Mouse (Mus musculus) neural tube, embryonic 14.5 days (tissue): ENCODE results near the gene Miga1. TPM values are rescaled to one million over a fixed set of nuclear protein-coding genes. Genes with fewer than 3 reads are reported as not detected.

Experiments used
- ATAC-seq: fragments of 200-750 bp; cut with Nextera tagmentation; 2 replicates; pipeline ENCODE4 v1.8.0; 2017; ENCODE audit warnings: low read depth, mild to moderate bottlenecking, moderate TSS enrichment, moderate library complexity
- H3K27ac ChIP-seq: fragments of 300-500 bp; sonication (generic); 2 replicates; pipeline ENCODE4 v1.5.1; 2014; ENCODE audit warnings: low read depth, mild to moderate bottlenecking, control low read depth, low read length, moderate library complexity, mixed read lengths
- H3K27me3 ChIP-seq: fragments of 300-500 bp; sonication (generic); 2 replicates; pipeline ENCODE4 v1.6.1; 2014; ENCODE audit warnings: low read length; ENCODE audit not compliant: control insufficient read depth, insufficient read depth
- H3K36me3 ChIP-seq: fragments of 300-500 bp; sonication (generic); 2 replicates; pipeline ENCODE4 v1.6.1; 2014; ENCODE audit warnings: low read length, mixed read lengths; ENCODE audit not compliant: control insufficient read depth, insufficient read depth
- H3K4me1 ChIP-seq: fragments of 300-500 bp; sonication (generic); 2 replicates; pipeline ENCODE4 v1.6.1; 2014; ENCODE audit warnings: low read length; ENCODE audit not compliant: control insufficient read depth, insufficient read depth
- H3K4me2 ChIP-seq: fragments of 300-500 bp; sonication (generic); 2 replicates; pipeline ENCODE4 v1.6.1; 2014; ENCODE audit warnings: mild to moderate bottlenecking, low read depth, low read length, control low read depth
- H3K4me3 ChIP-seq: fragments of 300-500 bp; sonication (generic); 2 replicates; pipeline ENCODE4 v1.5.1; 2014; ENCODE audit warnings: low read depth, low read length, control low read depth, mixed read lengths
- H3K9ac ChIP-seq: fragments of 300-500 bp; sonication (generic); replicated peaks from 2 replicates; pipeline ENCODE4 v1.6.1; 2014; ENCODE audit warnings: low read depth, mild to moderate bottlenecking, control low read depth, low read length, mixed read lengths
- H3K9me3 ChIP-seq: fragments of 300-500 bp; sonication (generic); 2 replicates; pipeline ENCODE4 v1.6.1; 2016; ENCODE audit warnings: low read length; ENCODE audit not compliant: control insufficient read depth
- WGBS: fragments of 180-500 bp; shearing (Covaris S2); extraction: QIAGEN DNeasy Blood & Tissue Kit; methylation state at CpG from one replicate; pipeline ENCODE4 v1.1.7; 2014; 5-methylcytosine and 5-hydroxymethylcytosine counted together
- polyA plus RNA-seq: library from polyadenylated mRNA; unstranded; fragments of >200 nt; fragmentation: Nextera tagmentation; extraction: Ambion mirVana; gene quantifications from 2 replicates; pipeline ENCODE4 v1.2.1, GENCODE M21; 2014

Miga1 gene
- polyA plus RNA-seq, 1 experiment from 2014 or later, result 24.1 TPM

GRCm38 (mm10) chr3:152294400-152294799 lies 45.8 kb downstream of the Miga1 start:
- 76% methylated on average over 3 of the region's 3 CpGs for WGBS
- H3K9ac ChIP-seq, result no peak overlapping the region
- H3K9me3 ChIP-seq, result no peaks in the 10 kb centered on the region
- no peak for ATAC-seq
- H3K4me1 ChIP-seq, result no peaks in the 10 kb centered on the region
- H3K4me3 ChIP-seq, result no peak overlapping the region
- no peaks in the 10 kb centered on the region for H3K27me3 ChIP-seq
- H3K27ac ChIP-seq, result no peak overlapping the region
- peaks cover 18% of the 10 kb centered on the region for H3K36me3 ChIP-seq
- H3K4me2 ChIP-seq, result no peak overlapping the region

GRCm38 (mm10) chr3:152293530-152294181 lies 46.6 kb downstream of the Miga1 start:
- no peaks in the 10 kb centered on the region for H3K9me3 ChIP-seq
- H3K27me3 ChIP-seq, result no peaks in the 10 kb centered on the region
- H3K4me2 ChIP-seq, result no peak overlapping the region
- peaks cover 18% of the 10 kb centered on the region for H3K36me3 ChIP-seq
- H3K4me1 ChIP-seq, result no peaks in the 10 kb centered on the region
- 92% methylated on average over 13 of the region's 13 CpGs for WGBS
- H3K4me3 ChIP-seq, result no peak overlapping the region
- no peak for ATAC-seq
- H3K9ac ChIP-seq, result no peak overlapping the region
- H3K27ac ChIP-seq, result no peak overlapping the region

GRCm38 (mm10) chr3:152291895-152292294 lies 48.3 kb downstream of the Miga1 start:
- Histone ChIP-seq H3K4me1 (no peaks in the 10 kb centered on the region), H3K36me3 (peaks cover 23% of the 10 kb centered on the region), H3K27ac (no peak overlapping the region), H3K9ac (no peak overlapping the region), H3K4me2 (no peak overlapping the region), H3K4me3 (no peak overlapping the region), H3K27me3 (no peaks in the 10 kb centered on the region), H3K9me3 (no peaks in the 10 kb centered on the region)
- whole genome bisulfite sequencing, result 85% methylated on average over 6 of the region's 6 CpGs
- ATAC-seq, result no peak

GRCm38 (mm10) chr3:152290175-152290798 lies 49.9 kb downstream of the Miga1 start:
- Histone ChIP-seq H3K4me1 (no peaks in the 10 kb centered on the region), H3K27ac (no peak overlapping the region), H3K27me3 (no peaks in the 10 kb centered on the region), H3K36me3 (peaks cover 15% of the 10 kb centered on the region), H3K4me3 (no peak overlapping the region), H3K9me3 (no peaks in the 10 kb centered on the region), H3K4me2 (no peak overlapping the region), H3K9ac (no peak overlapping the region)
- 90% methylated on average over 17 of the region's 17 CpGs for WGBS
- no peak for ATAC-seq

- no peak for ATAC-seq
- WGBS, result 71% methylated on average over 4 of the region's 4 CpGs
- Histone ChIP-seq H3K4me2 (no peak overlapping the region), H3K27me3 (no peaks in the 10 kb centered on the region), H3K4me3 (no peak overlapping the region), H3K4me1 (no peaks in the 10 kb centered on the region), H3K9ac (no peak overlapping the region), H3K36me3 (peaks cover 19% of the 10 kb centered on the region), H3K27ac (no peak overlapping the region), H3K9me3 (no peaks in the 10 kb centered on the region)
These were observed 51.5 kb downstream of the Miga1 start for GRCm38 (mm10) chr3:152288740-152289139.

- Histone ChIP-seq H3K27me3 (no peaks in the 10 kb centered on the region), H3K9ac (no peak overlapping the region), H3K4me2 (no peak overlapping the region), H3K27ac (no peak overlapping the region), H3K9me3 (no peaks in the 10 kb centered on the region), H3K4me1 (no peaks in the 10 kb centered on the region), H3K36me3 (peaks cover 19% of the 10 kb centered on the region), H3K4me3 (no peak overlapping the region)
- 97% methylated on average over 5 of the region's 5 CpGs for WGBS
- ATAC-seq, result no peak
These were observed 51.9 kb downstream of the Miga1 start for GRCm38 (mm10) chr3:152288276-152288675.

- H3K27ac ChIP-seq, result no peak overlapping the region
- no peak overlapping the region for H3K4me2 ChIP-seq
- WGBS, result 88% methylated on average over 9 of the region's 9 CpGs
- no peaks in the 10 kb centered on the region for H3K4me1 ChIP-seq
- H3K4me3 ChIP-seq, result no peak overlapping the region
- H3K9me3 ChIP-seq, result no peaks in the 10 kb centered on the region
- peaks cover 23% of the 10 kb centered on the region for H3K36me3 ChIP-seq
- no peaks in the 10 kb centered on the region for H3K27me3 ChIP-seq
- no peak for ATAC-seq
- no peak overlapping the region for H3K9ac ChIP-seq
These were observed 52.4 kb downstream of the Miga1 start for GRCm38 (mm10) chr3:152287810-152288209.

GRCm38 (mm10) chr3:152284759-152285158 lies 55.4 kb downstream of the Miga1 start:
- H3K27ac ChIP-seq, result no peak overlapping the region
- no peak overlapping the region for H3K4me2 ChIP-seq
- no peaks in the 10 kb centered on the region for H3K9me3 ChIP-seq
- no peak overlapping the region for H3K4me3 ChIP-seq
- H3K27me3 ChIP-seq, result no peaks in the 10 kb centered on the region
- H3K9ac ChIP-seq, result no peak overlapping the region
- no peak for ATAC-seq
- no peaks in the 10 kb centered on the region for H3K4me1 ChIP-seq
- peaks cover 22% of the 10 kb centered on the region for H3K36me3 ChIP-seq
- WGBS, result 92% methylated on average over 5 of the region's 5 CpGs

- Histone ChIP-seq H3K27me3 (no peaks in the 10 kb centered on the region), H3K36me3 (peaks cover 22% of the 10 kb centered on the region), H3K4me2 (no peak overlapping the region), H3K4me3 (no peak overlapping the region), H3K27ac (no peak overlapping the region), H3K9me3 (no peaks in the 10 kb centered on the region), H3K4me1 (no peaks in the 10 kb centered on the region), H3K9ac (no peak overlapping the region)
- 97% methylated on average over 1 of the region's 1 CpGs for WGBS
- no peak for ATAC-seq
These were observed 55.9 kb downstream of the Miga1 start for GRCm38 (mm10) chr3:152284306-152284705.
